Mouse (Mus musculus) MEL (cell line): ENCODE measurements at regions not wholly inside any gene's neighbourhood (a gene's known extent, or its start where the extent isn't known, plus 50 kb on each side); places are given as distances from the start of the nearest gene placed in this dataset.
A peak's percentile ranks its signal among the peaks of the same experiment; 100 is the strongest.

Source experiments
- DNase-seq: peaks from one replicate; pipeline ENCODE4 v3.0.0; 2011; ENCODE audit warnings: low read depth, low spot score
- H3K27ac ChIP-seq: 2 replicates; pipeline ENCODE4 v1.5.1; 2012; ENCODE audit warnings: low read depth, mild to moderate bottlenecking, control low read depth, low read length, moderate library complexity; ENCODE audit not compliant: control insufficient read depth
- H3K27me3 ChIP-seq, 2 experiments: fragments of 150-350 bp in 1 of 2; sonication (generic) in 1 of 2; 2 replicates each; pipeline ENCODE4 v1.6.1; 2012; ENCODE audit warnings: low read length in 2 of 2, mild to moderate bottlenecking in 2 of 2, improper control_type of control experiment in 1 of 2, moderate library complexity in 1 of 2; ENCODE audit not compliant: insufficient read depth in 2 of 2, control insufficient read depth in 1 of 2
- H3K36me3 ChIP-seq, 2 experiments: 2 replicates each; pipeline ENCODE4 v1.6.1; 2012 to 2014; ENCODE audit warnings: low read length in 2 of 2, improper control_type of control experiment in 1 of 2, inconsistent platforms in 1 of 2, mild to moderate bottlenecking in 1 of 2; ENCODE audit not compliant: insufficient read depth in 2 of 2, control insufficient read depth in 1 of 2
- H3K4me1 ChIP-seq, 2 experiments: fragments of 150-350 bp in 1 of 2; sonication (generic) in 1 of 2; 2 replicates each; pipeline ENCODE4 v1.6.1; 2012; ENCODE audit warnings: low read length in 2 of 2, improper control_type of control experiment in 1 of 2, mild to moderate bottlenecking in 1 of 2; ENCODE audit not compliant: insufficient read depth in 2 of 2, control insufficient read depth in 1 of 2
- H3K4me3 ChIP-seq, 2 experiments: fragments of 150-350 bp in 1 of 2; sonication (generic) in 1 of 2; 2 replicates each; pipeline ENCODE4 v1.5.1; 2012; ENCODE audit warnings: low read depth in 2 of 2, low read length in 2 of 2, mild to moderate bottlenecking in 2 of 2, moderate library complexity in 2 of 2, control low read depth in 1 of 2, improper control_type of control experiment in 1 of 2; ENCODE audit not compliant: control insufficient read depth in 1 of 2, insufficient read depth in 1 of 2
- H3K79me2 ChIP-seq: 2 replicates; pipeline ENCODE4 v1.6.1; 2012; ENCODE audit warnings: mild to moderate bottlenecking, low read length, moderate library complexity; ENCODE audit not compliant: control insufficient read depth, poor library complexity, insufficient read depth
- H3K9ac ChIP-seq: 2 replicates; pipeline ENCODE4 v1.6.1; 2012; ENCODE audit warnings: low read depth, mild to moderate bottlenecking, control low read depth, low read length, moderate library complexity; ENCODE audit not compliant: control insufficient read depth, poor library complexity, severe bottlenecking
- H3K9me3 ChIP-seq: fragments of 150-350 bp; sonication (generic); replicated peaks from 2 replicates; pipeline ENCODE4 v1.6.1; 2012; ENCODE audit warnings: mild to moderate bottlenecking, low read length, improper control_type of control experiment, moderate library complexity; ENCODE audit not compliant: insufficient read depth
- BHLHE40 ChIP-seq: IDR thresholded peaks from 2 replicates; pipeline ENCODE4 v1.6.1; 2012; ENCODE audit warnings: low read depth, mild to moderate bottlenecking, inconsistent platforms, low read length, improper control_type of control experiment, borderline replicate concordance
- CTCF ChIP-seq, 3 experiments: IDR thresholded peaks in 2 of 3; conservative IDR thresholded peaks in 1 of 3; 2 replicates each; pipeline ENCODE4 v1.5.1; 2011 to 2012; ENCODE audit warnings: low read length in 3 of 3, low read depth in 2 of 3, mild to moderate bottlenecking in 2 of 3, improper control_type of control experiment in 1 of 3, inconsistent platforms in 1 of 3, mixed read lengths in 1 of 3, moderate library complexity in 1 of 3; ENCODE audit not compliant: control insufficient read depth in 1 of 3, insufficient read depth in 1 of 3, poor library complexity in 1 of 3, severe bottlenecking in 1 of 3
- EP300 ChIP-seq, 2 experiments: IDR thresholded peaks; 2 replicates each; pipeline ENCODE4 v1.6.1; 2011; ENCODE audit warnings: improper control_type of control experiment in 2 of 2, low read length in 2 of 2, low read depth in 1 of 2, mild to moderate bottlenecking in 1 of 2
- ETS1 ChIP-seq: IDR thresholded peaks from 2 replicates; pipeline ENCODE4 v1.6.1; 2012; ENCODE audit warnings: low read depth, mild to moderate bottlenecking, inconsistent platforms, low read length, improper control_type of control experiment, moderate library complexity
- GATA1 ChIP-seq: IDR thresholded peaks from 2 replicates; pipeline ENCODE4 v1.6.1; 2011; ENCODE audit warnings: low read depth, low read length, improper control_type of control experiment
- JUND ChIP-seq: IDR thresholded peaks from 2 replicates; pipeline ENCODE4 v1.6.1; 2011; ENCODE audit warnings: low read depth, mild to moderate bottlenecking, improper control_type of control experiment, low read length
- MYB ChIP-seq: IDR thresholded peaks from 2 replicates; pipeline ENCODE4 v1.6.1; 2011; ENCODE audit warnings: mild to moderate bottlenecking, low read depth, low read length, improper control_type of control experiment
- MYC ChIP-seq: IDR thresholded peaks from 2 replicates; pipeline ENCODE4 v1.6.1; 2011; ENCODE audit warnings: low read depth, mild to moderate bottlenecking, low read length, improper control_type of control experiment, moderate library complexity
- NELFE ChIP-seq: IDR thresholded peaks from 2 replicates; pipeline ENCODE4 v1.6.1; 2011; ENCODE audit warnings: low read depth, low read length, improper control_type of control experiment
- NRF1 ChIP-seq: IDR thresholded peaks from 2 replicates; pipeline ENCODE4 v1.6.1; 2014; ENCODE audit warnings: low read depth, mild to moderate bottlenecking, inconsistent platforms, low read length, improper control_type of control experiment, moderate library complexity; ENCODE audit not compliant: poor library complexity, insufficient read depth, severe bottlenecking
- POLR2A ChIP-seq, 2 experiments: IDR thresholded peaks; 2 replicates each; pipeline ENCODE4 v1.6.1; 2011 to 2012; ENCODE audit warnings: low read length in 2 of 2, mild to moderate bottlenecking in 2 of 2, control low read depth in 1 of 2, improper control_type of control experiment in 1 of 2, low read depth in 1 of 2, moderate library complexity in 1 of 2; ENCODE audit not compliant: control insufficient read depth in 1 of 2, insufficient read depth in 1 of 2, poor library complexity in 1 of 2
- RAD21 ChIP-seq: IDR thresholded peaks from 2 replicates; pipeline ENCODE4 v1.6.1; 2011; ENCODE audit warnings: mild to moderate bottlenecking, low read depth, low read length, improper control_type of control experiment
- RCOR1 ChIP-seq: IDR thresholded peaks from 2 replicates; pipeline ENCODE4 v1.6.1; 2012; ENCODE audit warnings: low read depth, mild to moderate bottlenecking, inconsistent platforms, low read length, improper control_type of control experiment
- USF1 ChIP-seq: IDR thresholded peaks from 2 replicates; pipeline ENCODE4 v1.6.1; 2014; ENCODE audit warnings: low read depth, mild to moderate bottlenecking, inconsistent platforms, low read length, improper control_type of control experiment, moderate library complexity
- ZC3H11A ChIP-seq: IDR thresholded peaks from 2 replicates; pipeline ENCODE4 v1.6.1; 2012; ENCODE audit warnings: low read depth, mild to moderate bottlenecking, inconsistent platforms, low read length, improper control_type of control experiment
- ZKSCAN1 ChIP-seq: IDR thresholded peaks from 2 replicates; pipeline ENCODE4 v1.6.1; 2012; ENCODE audit warnings: low read depth, mild to moderate bottlenecking, inconsistent platforms, low read length, improper control_type of control experiment, moderate library complexity

DNA sequence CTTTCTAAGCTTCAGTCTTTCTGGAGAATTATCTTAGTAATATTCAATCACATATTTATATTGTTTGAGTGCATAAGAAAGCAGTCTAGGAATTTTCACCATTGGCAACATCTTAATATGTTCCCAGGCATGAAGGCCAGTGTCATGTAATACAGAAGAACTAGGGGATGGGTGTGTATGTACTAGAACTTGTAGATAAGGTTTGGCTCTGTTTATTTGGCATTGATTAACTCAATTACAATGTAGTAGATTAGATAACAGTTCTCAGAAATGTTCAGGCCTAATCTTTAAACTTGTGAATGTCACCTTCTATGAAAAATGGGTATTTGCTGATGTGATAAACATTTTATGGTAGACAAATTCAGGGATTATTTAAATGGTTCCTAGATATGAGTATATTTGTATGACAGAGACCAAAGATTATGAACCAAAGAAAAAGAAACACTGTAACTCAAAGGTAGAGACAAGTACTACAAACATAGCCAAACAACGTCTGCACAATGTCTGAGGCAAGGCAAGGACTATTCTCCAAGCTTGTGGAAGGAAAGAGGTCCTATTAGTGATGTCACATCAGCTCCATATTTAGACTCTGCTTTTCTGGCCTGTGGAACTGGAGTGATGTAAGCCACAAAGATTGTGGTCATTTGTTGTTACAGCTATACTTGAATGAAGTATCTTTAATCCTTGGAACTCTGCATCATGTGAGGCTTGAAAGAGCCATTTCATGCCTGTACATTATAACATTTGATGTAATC lies 1924.8 kb upstream of the Nudt12 start:
- Histone ChIP-seq H3K4me3 (no peak overlapping the region), H3K27me3 (no peaks in the 10 kb centered on the region), H3K9me3 (no peaks in the 10 kb centered on the region), H3K36me3 (peaks cover 0 to 12% of the 10 kb centered on the region in 2 experiments; a peak in 2 of 4 replicates), H3K9ac (no peak overlapping the region), H3K27ac (no peak overlapping the region), H3K79me2 (no peaks in the 10 kb centered on the region), H3K4me1 (peaks cover 0 to 5% of the 10 kb centered on the region in 2 experiments; a peak in 3 of 4 replicates)
- TF ChIP-seq MYB (no peak), EP300 (IDR thresholded peaks at IDR 0.05; ENCODE audit: low read depth in 1 of 2, low read length in 2 of 2) (peak in 1 of 2 experiments; percentile 21; a peak in 1 of 4 replicates), GATA1 (peak; percentile 18; the same call in 1 of the 2 replicates)
- DNase-seq, result no peak

- Histone ChIP-seq H3K9me3 (no peaks in the 10 kb centered on the region), H3K27ac (no peak overlapping the region), H3K27me3 (no peaks in the 10 kb centered on the region), H3K4me1 (peaks cover 0 to 5% of the 10 kb centered on the region in 2 experiments; a peak in 3 of 4 replicates), H3K4me3 (no peak overlapping the region), H3K79me2 (no peaks in the 10 kb centered on the region), H3K9ac (no peak overlapping the region)
- peak; percentile 44 for DNase-seq
- TF ChIP-seq RAD21 (no peak; the same call in 1 of the 2 replicates), ZKSCAN1 (no peak), POLR2A (IDR thresholded peaks at IDR 0.05; ENCODE audit: control insufficient read depth in 1 of 2, insufficient read depth in 1 of 2, low read depth in 1 of 2, low read length in 2 of 2, poor library complexity in 1 of 2) (no peak), MYC (no peak), BHLHE40 (no peak), NRF1 (no peak), JUND (no peak), EP300 (IDR thresholded peaks at IDR 0.05; ENCODE audit: low read depth in 1 of 2, low read length in 2 of 2) (peak in 1 of 2 experiments; percentile 60; a peak in 3 of 4 replicates), GATA1 (peak; percentile 59), ZC3H11A (no peak), CTCF (IDR thresholded peaks at IDR 0.05 in 2 of 3, conservative IDR thresholded peaks at IDR 0.05 in 1 of 3; ENCODE audit: control insufficient read depth in 1 of 3, insufficient read depth in 1 of 3, low read depth in 2 of 3, low read length in 3 of 3, poor library complexity in 1 of 3, severe bottlenecking in 1 of 3) (no peak), NELFE (no peak), USF1 (no peak), RCOR1 (peak; percentile 32), ETS1 (0 out of 2 replicates have a peak, but pooled peaks have one; percentile 9)
- TF ChIP-seq, all 39 proteins: peak for 4
- H3K36me3 ChIP-seq, result peaks cover 0 to 12% of the 10 kb centered on the region in 2 experiments; a peak in 2 of 4 replicates
These were observed 1921.1 kb upstream of the Nudt12 start for GRCm38 (mm10) chr17:60934223-60934622.
